Mouse (Mus musculus): ENCODE data around the gene Wfdc15b. TPM values are rescaled to one million over a fixed set of nuclear protein-coding genes. Genes with fewer than 3 reads are reported as not detected.
"Not testable (repeated sequence)": the region's sequence is repeated elsewhere in the genome, so short reads cannot be mapped to it uniquely, and the experiment has no call there.

The Wfdc15b gene
- polyA plus RNA-seq, 1 experiment from 2014 or later, result not detected

DNA sequence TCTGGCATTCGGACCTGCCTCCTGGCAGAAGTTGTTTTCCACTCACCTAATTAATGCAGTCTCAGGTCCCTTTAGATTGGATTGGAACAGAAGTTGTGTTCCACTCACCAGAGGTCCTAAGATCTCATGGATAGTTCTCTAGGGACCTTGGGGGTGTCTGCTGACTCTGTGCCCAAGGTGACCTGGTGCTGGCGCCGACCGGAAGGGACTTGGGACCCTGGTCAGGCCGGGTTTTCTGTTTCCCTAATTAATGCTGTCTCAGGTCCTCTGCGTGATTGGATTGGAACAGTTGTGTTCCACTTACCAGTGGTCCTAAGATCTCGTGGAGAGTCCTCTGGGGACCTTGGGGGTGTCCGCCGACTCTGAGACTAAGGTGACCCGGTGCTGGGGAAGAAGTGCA lies 15.4 kb downstream of the Wfdc15b start:
- not testable (repeated sequence) for H3K9ac ChIP-seq (ENCODE audit: low read length); H3K36me3 ChIP-seq (ENCODE audit: control insufficient read depth, insufficient read depth, low read length); H3K4me1 ChIP-seq (replicated peaks; ENCODE audit: control insufficient read depth, insufficient read depth, low read length); H3K4me3 ChIP-seq (ENCODE audit: low read length); H3K9me3 ChIP-seq (ENCODE audit: control insufficient read depth, low read length); H3K4me2 ChIP-seq (ENCODE audit: low read depth, low read length); ATAC-seq (ENCODE audit: low read depth); H3K27ac ChIP-seq (ENCODE audit: low read length); H3K27me3 ChIP-seq (ENCODE audit: control insufficient read depth, insufficient read depth, low read depth, low read length)
- WGBS, result 83% methylated on average over 10 of the region's 10 CpGs

DNA sequence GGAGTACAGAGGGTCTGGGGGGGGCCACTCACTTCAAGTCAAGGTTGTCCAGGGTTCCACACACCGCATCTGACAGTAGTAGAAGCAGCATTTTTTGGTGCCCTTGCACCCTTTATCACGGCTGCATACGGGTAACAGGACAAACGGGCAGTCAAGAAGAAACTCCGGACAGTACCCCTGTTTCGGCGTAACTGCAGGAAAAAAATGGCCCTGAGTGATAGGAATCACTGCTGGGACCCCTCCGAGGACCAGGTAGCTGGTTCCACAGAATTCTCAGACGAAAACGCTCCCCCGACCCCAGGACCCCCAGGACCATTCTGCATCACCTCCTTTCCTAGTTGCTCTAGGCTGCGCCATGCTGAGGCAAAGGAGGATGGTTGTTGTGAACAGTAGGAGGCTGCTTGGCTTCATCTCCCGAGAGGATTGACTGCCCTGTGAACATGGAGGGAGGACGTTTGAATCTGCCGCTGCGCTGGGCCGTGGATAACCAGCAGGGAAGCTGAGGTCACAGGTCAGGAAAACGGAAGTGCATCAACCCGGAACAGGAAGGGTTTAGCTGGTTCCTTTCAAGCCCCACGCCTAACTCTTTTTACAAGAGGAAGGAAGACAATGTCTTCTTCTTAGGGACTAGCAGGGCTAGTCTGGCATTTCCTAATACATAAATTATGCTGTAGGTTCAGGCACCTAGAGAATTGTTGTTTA lies 21.7 kb downstream of the Wfdc15b start, which contains the start of gene Wfdc15a:
Gene Wfdc15a (minus strand): TSS at position 505 of the 702 bp plus-strand sequence.
- no peak within 1 kb of the TSS for H3K9ac ChIP-seq (ENCODE audit: low read length)
- no peaks in the 10 kb centered on the region for H3K27me3 ChIP-seq (ENCODE audit: control insufficient read depth, insufficient read depth, low read depth, low read length)
- H3K4me3 ChIP-seq (ENCODE audit: low read length), result no peak within 1 kb of the TSS
- no peak within 1 kb of the TSS for H3K27ac ChIP-seq (ENCODE audit: low read length)
- no peaks in the 10 kb centered on the region for H3K36me3 ChIP-seq (ENCODE audit: control insufficient read depth, insufficient read depth, low read length)
- no peaks in the 10 kb centered on the region for H3K9me3 ChIP-seq (ENCODE audit: control insufficient read depth, low read length)
- no peak within 1 kb of the TSS for H3K4me2 ChIP-seq (ENCODE audit: low read depth, low read length)
- ATAC-seq (ENCODE audit: low read depth), result no peak
- no peaks in the 10 kb centered on the region for H3K4me1 ChIP-seq (replicated peaks; ENCODE audit: control insufficient read depth, insufficient read depth, low read length)
- WGBS, result 71% methylated on average over 20 of the region's 20 CpGs

DNA sequence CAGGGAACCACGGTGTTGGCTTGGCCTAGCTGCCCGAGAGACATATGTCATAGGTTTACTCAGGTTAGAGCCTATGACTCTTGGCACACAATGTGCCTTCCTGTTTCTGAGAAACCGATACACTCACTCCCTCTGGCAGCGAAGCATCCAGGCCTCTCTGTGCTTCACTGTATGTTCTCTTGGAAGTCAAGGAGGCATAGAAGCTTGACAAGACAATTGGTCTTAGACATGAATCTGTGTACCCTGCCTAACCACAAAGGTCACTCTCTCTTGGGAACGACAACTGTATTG lies 24.8 kb downstream of the Wfdc15b start:
- no peaks in the 10 kb centered on the region for H3K36me3 ChIP-seq (ENCODE audit: control insufficient read depth, insufficient read depth, low read length)
- no peak overlapping the region for H3K4me2 ChIP-seq (ENCODE audit: low read depth, low read length)
- no peak for ATAC-seq (ENCODE audit: low read depth)
- no peaks in the 10 kb centered on the region for H3K9me3 ChIP-seq (ENCODE audit: control insufficient read depth, low read length)
- no peak overlapping the region for H3K27ac ChIP-seq (ENCODE audit: low read length)
- H3K9ac ChIP-seq (ENCODE audit: low read length), result no peak overlapping the region
- WGBS, result 77% methylated on average over 5 of the region's 5 CpGs
- H3K4me1 ChIP-seq (replicated peaks; ENCODE audit: control insufficient read depth, insufficient read depth, low read length), result no peaks in the 10 kb centered on the region
- H3K4me3 ChIP-seq (ENCODE audit: low read length), result no peak overlapping the region
- no peaks in the 10 kb centered on the region for H3K27me3 ChIP-seq (ENCODE audit: control insufficient read depth, insufficient read depth, low read depth, low read length)

DNA sequence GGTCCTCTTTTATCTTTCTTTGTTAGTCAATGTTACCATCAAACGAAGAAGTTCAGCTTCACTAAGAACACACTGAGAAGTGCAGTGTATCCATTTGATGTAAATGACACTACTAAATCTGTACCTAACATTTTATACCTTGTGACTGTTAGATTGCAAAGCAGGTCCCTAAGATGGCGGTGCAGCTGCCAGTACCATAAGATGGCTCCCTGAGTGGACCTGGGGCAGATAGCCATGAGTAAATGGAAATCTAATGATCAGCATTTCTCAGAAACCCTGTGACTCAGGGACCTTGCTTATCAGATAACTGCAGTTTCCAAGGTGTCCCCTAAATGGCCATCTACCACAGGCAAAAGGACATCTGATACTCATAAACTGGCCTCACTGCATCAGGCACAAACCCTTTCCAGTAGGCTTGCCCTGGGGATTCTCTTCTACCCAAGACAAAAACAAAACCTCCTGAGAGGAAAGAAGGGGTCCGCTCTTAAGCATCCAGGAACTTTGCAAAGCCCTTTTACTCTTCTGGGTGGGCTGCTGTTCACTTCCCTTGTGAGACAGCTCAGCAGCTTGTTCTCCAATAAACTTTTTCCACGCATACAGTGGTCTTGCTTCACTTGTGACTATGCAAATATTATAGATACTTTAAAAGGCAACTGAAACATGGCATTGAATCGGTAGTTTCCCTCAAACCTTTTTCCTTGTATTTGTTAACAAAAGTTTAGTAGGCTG lies 25.3 kb downstream of the Wfdc15b start:
- Histone ChIP-seq H3K4me3 (ENCODE audit: low read length) (no peak overlapping the region), H3K9me3 (ENCODE audit: control insufficient read depth, low read length) (no peaks in the 10 kb centered on the region), H3K4me1 (replicated peaks; ENCODE audit: control insufficient read depth, insufficient read depth, low read length) (no peaks in the 10 kb centered on the region), H3K9ac (ENCODE audit: low read length) (no peak overlapping the region), H3K27me3 (ENCODE audit: control insufficient read depth, insufficient read depth, low read depth, low read length) (no peaks in the 10 kb centered on the region), H3K36me3 (ENCODE audit: control insufficient read depth, insufficient read depth, low read length) (no peaks in the 10 kb centered on the region), H3K27ac (ENCODE audit: low read length) (no peak overlapping the region), H3K4me2 (ENCODE audit: low read depth, low read length) (no peak overlapping the region)
- no peak for ATAC-seq (ENCODE audit: low read depth)
- WGBS, result 80% methylated on average over 5 of the region's 5 CpGs

DNA sequence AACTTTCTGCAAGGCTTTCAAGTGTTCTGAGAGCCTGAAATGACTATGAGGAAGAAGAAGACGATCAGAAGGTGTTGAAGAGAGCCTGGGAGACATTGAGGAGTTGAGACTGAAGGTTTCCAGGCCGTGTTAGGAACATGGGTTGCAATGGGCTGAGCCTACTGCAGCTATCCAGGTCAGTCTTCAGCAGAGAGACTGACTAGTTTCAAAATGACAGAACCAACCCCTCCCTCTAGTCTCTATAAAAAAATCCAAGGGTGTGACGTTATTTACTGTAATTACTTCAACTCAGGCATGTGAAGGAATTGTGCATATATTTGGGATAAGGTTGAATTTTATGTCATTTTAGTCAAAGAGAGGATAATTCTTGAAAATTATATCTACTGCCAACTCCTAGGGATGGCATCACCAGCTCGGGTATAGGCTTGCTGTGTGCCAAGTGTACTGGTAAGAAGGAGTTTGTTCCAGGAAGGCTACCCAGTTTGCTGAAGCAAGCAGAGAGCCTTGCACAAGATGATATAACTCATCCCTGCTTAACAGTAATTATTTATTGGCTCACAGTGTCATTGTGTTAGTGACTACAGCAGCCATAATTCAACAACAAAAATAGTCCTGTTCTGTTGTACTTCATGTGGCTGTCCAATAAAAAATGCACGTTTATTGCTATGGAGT lies 26.4 kb downstream of the Wfdc15b start:
- WGBS, result 68% methylated on average over 5 of the region's 5 CpGs
- H3K27ac ChIP-seq (ENCODE audit: low read length), result no peak overlapping the region
- H3K4me2 ChIP-seq (ENCODE audit: low read depth, low read length), result no peak overlapping the region
- H3K36me3 ChIP-seq (ENCODE audit: control insufficient read depth, insufficient read depth, low read length), result no peaks in the 10 kb centered on the region
- H3K4me3 ChIP-seq (ENCODE audit: low read length), result no peak overlapping the region
- H3K4me1 ChIP-seq (replicated peaks; ENCODE audit: control insufficient read depth, insufficient read depth, low read length), result no peaks in the 10 kb centered on the region
- no peak for ATAC-seq (ENCODE audit: low read depth)
- no peaks in the 10 kb centered on the region for H3K9me3 ChIP-seq (ENCODE audit: control insufficient read depth, low read length)
- H3K27me3 ChIP-seq (ENCODE audit: control insufficient read depth, insufficient read depth, low read depth, low read length), result no peaks in the 10 kb centered on the region
- no peak overlapping the region for H3K9ac ChIP-seq (ENCODE audit: low read length)

DNA sequence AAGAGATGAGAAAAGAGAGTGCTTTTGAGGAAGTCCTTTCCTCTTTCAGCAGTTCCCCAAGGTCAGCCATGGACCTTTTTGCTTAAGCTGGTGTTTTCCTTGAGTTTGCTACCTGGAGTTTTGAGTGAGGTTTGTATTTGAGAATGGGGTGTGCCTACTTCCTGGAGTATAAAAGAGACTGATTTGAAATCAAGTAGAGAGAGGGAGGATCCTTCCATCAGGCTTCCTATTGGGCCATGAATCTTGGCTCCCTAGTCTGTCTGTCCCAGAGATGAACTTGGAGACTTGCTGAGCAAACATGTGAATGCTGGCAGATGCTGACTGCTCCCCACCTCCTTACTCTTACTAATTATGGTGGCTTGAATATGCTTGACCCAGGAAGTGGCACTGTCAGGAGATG lies 29.2 kb downstream of the Wfdc15b start:
- Histone ChIP-seq H3K27me3 (ENCODE audit: control insufficient read depth, insufficient read depth, low read depth, low read length) (no peaks in the 10 kb centered on the region), H3K27ac (ENCODE audit: low read length) (no peak overlapping the region), H3K4me2 (ENCODE audit: low read depth, low read length) (no peak overlapping the region), H3K9ac (ENCODE audit: low read length) (no peak overlapping the region), H3K4me3 (ENCODE audit: low read length) (no peak overlapping the region), H3K4me1 (replicated peaks; ENCODE audit: control insufficient read depth, insufficient read depth, low read length) (no peaks in the 10 kb centered on the region), H3K36me3 (ENCODE audit: control insufficient read depth, insufficient read depth, low read length) (no peaks in the 10 kb centered on the region), H3K9me3 (ENCODE audit: control insufficient read depth, low read length) (no peaks in the 10 kb centered on the region)
- no peak for ATAC-seq (ENCODE audit: low read depth)

DNA sequence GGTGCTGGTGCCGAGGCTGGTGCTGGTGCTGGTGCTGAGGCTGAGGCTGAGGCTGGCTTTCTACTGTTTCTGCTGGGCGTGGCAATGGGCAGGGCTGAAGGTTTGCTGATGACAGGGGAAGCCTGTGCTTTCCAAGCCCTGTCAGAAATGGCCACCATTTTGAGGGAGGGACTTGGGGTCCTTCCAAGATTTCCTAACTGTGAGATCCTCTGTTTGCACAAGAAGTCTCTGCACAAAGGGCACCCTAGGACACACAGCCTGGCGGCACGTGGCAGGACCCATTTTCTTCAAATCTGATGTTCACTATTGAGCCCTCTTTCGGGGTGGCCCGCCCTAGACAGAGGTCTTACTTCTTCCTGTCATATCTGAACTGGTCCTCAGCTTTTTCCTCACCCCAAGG lies 30.9 kb downstream of the Wfdc15b start, which contains the start of gene Wfdc12:
Gene Wfdc12 (minus strand): TSS at position 33 of the 400 bp plus-strand sequence.
- 80% methylated on average over 6 of the region's 6 CpGs for WGBS
- Histone ChIP-seq H3K4me3 (ENCODE audit: low read length) (no peak within 1 kb of the TSS), H3K9ac (ENCODE audit: low read length) (no peak within 1 kb of the TSS), H3K4me1 (replicated peaks; ENCODE audit: control insufficient read depth, insufficient read depth, low read length) (no peaks in the 10 kb centered on the region), H3K27ac (ENCODE audit: low read length) (no peak within 1 kb of the TSS), H3K27me3 (ENCODE audit: control insufficient read depth, insufficient read depth, low read depth, low read length) (no peaks in the 10 kb centered on the region), H3K9me3 (ENCODE audit: control insufficient read depth, low read length) (no peaks in the 10 kb centered on the region), H3K36me3 (ENCODE audit: control insufficient read depth, insufficient read depth, low read length) (no peaks in the 10 kb centered on the region), H3K4me2 (ENCODE audit: low read depth, low read length) (no peak within 1 kb of the TSS)
- no peak; the same call in 1 of the 2 replicates for ATAC-seq (ENCODE audit: low read depth)

DNA sequence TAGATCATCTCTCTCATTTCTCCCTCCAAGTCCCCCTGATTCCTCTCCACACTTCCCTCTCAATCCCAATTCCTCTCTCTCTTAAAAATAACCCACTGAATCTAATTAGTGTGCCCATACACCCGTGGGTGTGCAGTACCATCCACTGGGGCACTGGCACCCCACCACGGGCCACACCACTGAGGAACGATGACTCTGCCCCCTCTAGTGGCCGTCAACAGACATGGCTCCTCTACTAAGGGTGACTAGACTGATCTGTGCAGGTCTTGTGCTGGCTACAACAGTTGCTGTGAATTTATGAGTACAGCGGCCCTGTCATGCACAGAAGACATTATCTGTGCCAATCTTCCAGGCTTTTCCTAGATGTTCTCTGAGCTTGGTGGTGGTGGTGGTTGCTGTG lies 32.7 kb downstream of the Wfdc15b start:
- ATAC-seq (ENCODE audit: low read depth), result no peak
- Histone ChIP-seq H3K27me3 (ENCODE audit: control insufficient read depth, insufficient read depth, low read depth, low read length) (no peaks in the 10 kb centered on the region), H3K4me1 (replicated peaks; ENCODE audit: control insufficient read depth, insufficient read depth, low read length) (no peaks in the 10 kb centered on the region), H3K36me3 (ENCODE audit: control insufficient read depth, insufficient read depth, low read length) (no peaks in the 10 kb centered on the region), H3K27ac (ENCODE audit: low read length) (no peak overlapping the region), H3K9ac (ENCODE audit: low read length) (no peak overlapping the region), H3K4me3 (ENCODE audit: low read length) (no peak overlapping the region), H3K9me3 (ENCODE audit: control insufficient read depth, low read length) (no peaks in the 10 kb centered on the region), H3K4me2 (ENCODE audit: low read depth, low read length) (no peak overlapping the region)
- WGBS, result 21% methylated on average over 5 of the region's 5 CpGs

DNA sequence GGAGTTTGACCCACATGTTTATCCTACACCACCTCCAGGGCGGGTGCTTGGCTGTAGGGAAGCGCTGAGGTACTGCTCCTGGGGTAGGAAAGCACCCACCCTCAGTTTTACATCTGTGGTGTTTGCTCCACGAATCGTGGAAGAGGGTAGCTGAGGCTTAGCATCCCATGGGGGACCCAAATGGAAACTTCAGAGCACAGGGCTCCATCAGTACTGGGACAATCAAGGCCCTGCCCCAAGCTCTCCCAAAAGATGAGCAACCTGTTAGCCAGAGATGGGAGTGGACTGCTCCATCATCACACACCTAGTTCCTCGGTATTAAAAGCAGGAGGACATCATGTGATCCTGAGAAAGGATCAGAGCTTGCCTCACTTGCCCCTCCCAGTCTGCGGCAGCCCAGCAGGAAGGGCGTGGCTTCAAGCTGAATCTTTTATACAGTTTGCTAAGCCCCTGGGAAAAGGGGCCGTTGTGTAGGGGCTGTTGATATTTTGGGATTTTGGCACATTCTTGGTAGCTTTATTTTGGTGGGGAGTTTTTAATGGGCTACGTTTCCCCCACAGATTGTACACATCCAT lies 37.2 kb downstream of the Wfdc15b start:
- 33% methylated on average over 9 of the region's 9 CpGs for WGBS

More for the DNA sequence above, 37.2 kb downstream of the Wfdc15b start:
- no peaks in the 10 kb centered on the region for H3K36me3 ChIP-seq (ENCODE audit: control insufficient read depth, insufficient read depth, low read length)
- H3K9ac ChIP-seq (ENCODE audit: low read length), result no peak overlapping the region
- H3K4me1 ChIP-seq (replicated peaks; ENCODE audit: control insufficient read depth, insufficient read depth, low read length), result no peaks in the 10 kb centered on the region
- 0 out of 2 replicates have a peak overlapping the region, but pooled peaks have one; percentile 8 for H3K4me2 ChIP-seq (ENCODE audit: low read depth, low read length)
- no peak overlapping the region for H3K27ac ChIP-seq (ENCODE audit: low read length)
- no peaks in the 10 kb centered on the region for H3K27me3 ChIP-seq (ENCODE audit: control insufficient read depth, insufficient read depth, low read depth, low read length)
- H3K4me3 ChIP-seq (ENCODE audit: low read length), result no peak overlapping the region
- no peak for ATAC-seq (ENCODE audit: low read depth)
- no peaks in the 10 kb centered on the region for H3K9me3 ChIP-seq (ENCODE audit: control insufficient read depth, low read length)
